Mouse (Mus musculus) midbrain, embryonic 10.5 days (tissue): ENCODE results near the gene Fgf9. TPM values are rescaled to one million over a fixed set of nuclear protein-coding genes. Genes with fewer than 3 reads are reported as not detected.

Experiments used
- DNase-seq: peaks from one replicate; pipeline ENCODE4 v3.0.0-alpha.2; 2017; ENCODE audit warnings: low spot score
- H3K27ac ChIP-seq: fragments of 300-500 bp; sonication (generic); replicated peaks from 2 replicates; pipeline ENCODE4 v1.5.1; 2016; ENCODE audit warnings: mild to moderate bottlenecking
- H3K27me3 ChIP-seq: fragments of 300-500 bp; sonication (generic); 2 replicates; pipeline ENCODE4 v1.6.1; 2016; ENCODE audit warnings: low read depth, mild to moderate bottlenecking; ENCODE audit not compliant: poor library complexity, severe bottlenecking
- H3K36me3 ChIP-seq: fragments of 300-500 bp; sonication (generic); 2 replicates; pipeline ENCODE4 v1.6.1; 2016; ENCODE audit warnings: mild to moderate bottlenecking, moderate library complexity
- H3K4me1 ChIP-seq: fragments of 300-500 bp; sonication (generic); 2 replicates; pipeline ENCODE4 v1.6.1; 2016
- H3K4me3 ChIP-seq: fragments of 300-500 bp; sonication (generic); 2 replicates; pipeline ENCODE4 v1.5.1; 2016; ENCODE audit warnings: mild to moderate bottlenecking, moderate library complexity
- H3K9me3 ChIP-seq: fragments of 300-500 bp; sonication (generic); replicated peaks from 2 replicates; pipeline ENCODE4 v1.6.1; 2016; ENCODE audit warnings: mild to moderate bottlenecking
- WGBS: fragments of 180-500 bp; shearing (Covaris S2); methylation state at CpG from one replicate; pipeline ENCODE4 v1.1.7; 2016; 5-methylcytosine and 5-hydroxymethylcytosine counted together
- polyA plus RNA-seq: library from polyadenylated mRNA; unstranded; fragments of >200 nt; fragmentation: Nextera tagmentation; extraction: Ambion mirVana; gene quantifications from 2 replicates; pipeline ENCODE4 v1.2.1, GENCODE M21; 2016

Gene Fgf9
- 0.70 and 1.8 TPM in 2 replicates for polyA plus RNA-seq

DNA sequence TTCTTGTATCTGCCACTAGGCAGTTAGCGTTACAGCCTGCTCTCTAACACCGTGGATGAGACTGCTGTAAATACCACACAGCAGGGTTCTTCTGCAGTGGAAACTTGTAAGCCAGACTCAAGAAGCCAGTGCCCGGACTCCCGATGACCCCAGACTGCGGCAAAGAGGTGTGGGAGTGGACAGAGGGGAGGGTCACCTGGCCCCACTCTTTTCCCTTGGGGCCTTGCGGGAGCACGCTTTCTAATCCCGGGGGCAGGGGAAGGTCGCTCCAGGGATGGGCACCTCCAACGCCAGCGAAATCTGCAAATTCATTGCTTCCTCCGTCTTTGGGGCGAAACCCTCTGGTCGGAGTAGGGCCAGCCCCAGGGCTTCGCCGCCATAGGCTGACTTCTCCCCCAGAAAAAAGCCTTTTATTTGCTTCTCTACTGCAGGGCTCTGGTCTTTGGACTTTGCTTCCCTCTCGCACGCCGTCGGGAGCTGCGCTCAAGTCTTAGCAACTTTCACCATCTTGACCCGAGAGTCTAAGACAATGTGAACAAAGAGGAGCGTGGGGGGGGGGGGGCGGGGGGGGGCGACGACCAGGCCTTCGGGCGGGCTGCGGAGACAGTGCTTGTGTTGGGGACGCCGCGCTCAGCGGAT is at the start of gene Fgf9:
TSS of gene Fgf9 (plus strand) at position 67 of the 639 bp plus-strand sequence.
- peak within 1 kb of the TSS; percentile 84 for H3K27ac ChIP-seq

DNA sequence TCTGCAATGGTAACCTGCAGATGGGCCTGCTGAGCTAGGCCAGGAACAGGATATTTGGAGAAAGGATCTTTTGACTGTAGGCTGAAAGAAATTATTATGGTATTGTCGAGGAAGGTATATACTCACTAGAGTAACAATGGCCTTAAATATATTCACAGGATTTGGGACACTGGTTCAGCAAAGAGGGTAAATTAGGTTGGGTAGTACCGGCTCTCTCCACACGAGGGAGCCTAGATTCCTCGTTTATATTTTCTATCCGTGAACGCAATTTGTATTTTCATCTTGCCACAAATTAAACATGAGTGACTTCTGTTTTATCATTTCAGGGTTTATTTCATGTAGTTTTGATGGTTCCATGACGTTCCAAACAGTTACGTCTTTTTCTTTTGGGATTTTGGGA is 35.8 kb upstream of the Fgf9 start:
- 14% methylated on average over 8 of the region's 8 CpGs for WGBS
- Histone ChIP-seq H3K27me3 (0 out of 2 replicates have a peak, but pooled peaks cover 4% of the 10 kb centered on the region), H3K9me3 (no peaks in the 10 kb centered on the region), H3K36me3 (no peaks in the 10 kb centered on the region), H3K4me1 (no peaks in the 10 kb centered on the region), H3K4me3 (no peak overlapping the region), H3K27ac (no peak overlapping the region)
- peak; percentile 28 for DNase-seq

More for the DNA sequence above, at the start of gene Fgf9:
- Histone ChIP-seq H3K9me3 (no peaks in the 10 kb centered on the region), H3K4me1 (peaks cover 56% of the 10 kb centered on the region), H3K4me3 (peak within 1 kb of the TSS; percentile 70), H3K27me3 (peaks cover 74% of the 10 kb centered on the region), H3K36me3 (no peaks in the 10 kb centered on the region)
- peak; percentile 62 for DNase-seq
- under 1% methylated on average over 33 of the region's 33 CpGs for WGBS

DNA sequence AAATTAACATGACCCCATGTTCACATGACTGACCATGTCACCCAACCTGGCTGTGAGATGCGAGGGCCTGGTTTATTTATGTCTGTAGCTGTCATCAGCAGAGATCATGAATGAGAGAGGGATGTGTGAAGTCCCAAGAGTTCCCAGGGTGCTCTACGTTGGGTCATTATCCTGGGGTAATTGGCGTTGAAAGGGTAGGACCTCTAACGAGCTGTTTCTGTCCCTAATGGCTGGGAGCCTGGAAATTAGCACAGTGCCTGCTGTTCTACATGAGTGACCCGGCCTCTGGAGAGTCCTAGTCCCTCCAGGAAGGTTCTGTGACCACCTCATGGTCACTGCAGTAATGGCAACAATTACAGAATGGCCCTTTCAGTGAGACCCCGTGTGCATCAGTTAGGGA is 34.2 kb upstream of the Fgf9 start:
- Histone ChIP-seq H3K36me3 (no peaks in the 10 kb centered on the region), H3K4me3 (no peak overlapping the region), H3K4me1 (no peaks in the 10 kb centered on the region), H3K9me3 (no peaks in the 10 kb centered on the region), H3K27ac (no peak overlapping the region), H3K27me3 (0 out of 2 replicates have a peak, but pooled peaks cover 4% of the 10 kb centered on the region)
- no peak for DNase-seq
- WGBS: 45% methylated on average over 6 of the region's 6 CpGs

DNA sequence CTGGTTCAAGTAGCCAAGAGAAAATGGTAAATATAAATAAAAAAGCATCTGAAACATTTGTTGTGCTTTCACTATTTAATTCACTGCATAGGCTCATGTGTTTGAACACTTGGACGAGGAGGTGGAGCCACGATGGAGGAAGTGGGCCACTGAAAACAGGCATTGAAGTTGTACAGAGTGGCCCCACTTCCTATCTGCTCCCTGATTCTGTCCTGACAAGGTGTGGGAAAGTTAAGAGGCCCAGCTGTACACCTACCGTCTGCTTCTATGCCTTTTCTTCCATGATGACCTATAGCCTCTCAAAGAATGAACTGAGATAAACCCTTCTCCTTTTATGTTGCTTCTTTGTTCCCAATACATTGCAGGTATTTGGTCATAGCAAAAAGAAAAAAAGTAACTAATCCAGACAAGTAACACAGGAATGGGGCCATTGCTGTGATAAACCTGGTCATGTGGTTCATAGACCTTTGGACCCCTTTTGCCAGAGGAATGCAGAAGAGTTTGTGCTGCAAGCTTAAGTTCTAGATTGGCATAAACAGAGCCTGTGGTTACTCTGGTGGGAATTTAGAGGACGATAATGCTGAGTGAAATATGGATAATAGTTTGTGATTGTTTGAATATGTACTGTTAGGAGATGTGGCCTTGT is 23.6 kb upstream of the Fgf9 start:
- Histone ChIP-seq H3K36me3 (no peaks in the 10 kb centered on the region), H3K4me1 (no peaks in the 10 kb centered on the region), H3K9me3 (no peaks in the 10 kb centered on the region), H3K4me3 (no peak overlapping the region), H3K27ac (no peak overlapping the region), H3K27me3 (no peaks in the 10 kb centered on the region)
- no peak for DNase-seq
- 83% methylated on average over 4 of the region's 4 CpGs for whole genome bisulfite sequencing

DNA sequence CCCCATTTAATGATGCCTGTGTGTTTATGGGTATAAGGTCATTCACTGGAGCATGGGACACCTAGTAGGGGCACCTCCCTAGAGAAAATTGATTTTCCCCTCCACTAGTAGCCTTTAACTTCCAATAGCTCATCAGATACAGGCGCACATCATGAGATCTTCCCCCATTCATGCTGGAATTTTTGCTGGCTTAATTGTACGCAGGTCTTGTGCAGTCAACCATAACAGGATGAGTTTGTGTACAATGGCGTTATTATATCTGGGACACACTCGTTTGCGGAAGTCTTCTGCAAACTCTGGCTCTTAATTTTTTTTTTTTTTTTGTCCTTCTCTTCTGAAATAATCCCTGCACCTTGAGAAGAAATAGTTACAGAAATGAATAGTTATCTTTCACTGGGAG is 19.7 kb upstream of the Fgf9 start:
- DNase-seq: no peak
- no peak overlapping the region for H3K4me3 ChIP-seq
- H3K9me3 ChIP-seq: no peaks in the 10 kb centered on the region; the same call in 1 of the 2 replicates
- no peaks in the 10 kb centered on the region for H3K36me3 ChIP-seq
- no peaks in the 10 kb centered on the region for H3K27me3 ChIP-seq
- WGBS: 86% methylated on average over 5 of the region's 5 CpGs
- H3K4me1 ChIP-seq: no peaks in the 10 kb centered on the region
- H3K27ac ChIP-seq: no peak overlapping the region

DNA sequence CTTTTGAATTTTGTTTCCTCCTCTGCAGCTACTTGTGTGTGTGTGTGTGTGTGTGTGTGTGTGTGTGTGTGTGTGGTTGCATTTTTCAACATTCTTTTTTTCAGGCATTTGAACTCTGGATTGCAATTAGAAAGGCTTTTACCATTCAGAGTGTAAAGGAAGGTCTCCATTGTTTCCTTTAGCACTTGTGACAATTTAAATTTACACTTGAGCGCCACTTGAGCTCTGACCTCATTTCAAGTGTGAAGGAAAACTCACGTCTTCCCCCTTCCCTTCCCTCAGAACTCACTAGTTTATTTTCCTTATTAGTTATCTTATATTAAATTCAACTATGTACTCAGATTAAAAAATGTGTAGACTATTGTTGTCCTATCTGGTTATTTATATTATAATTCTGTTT is 2.8 kb upstream of the Fgf9 start:
- WGBS: 58% methylated on average over 2 of the region's 2 CpGs
- Histone ChIP-seq H3K9me3 (no peaks in the 10 kb centered on the region), H3K36me3 (no peaks in the 10 kb centered on the region)

DNA sequence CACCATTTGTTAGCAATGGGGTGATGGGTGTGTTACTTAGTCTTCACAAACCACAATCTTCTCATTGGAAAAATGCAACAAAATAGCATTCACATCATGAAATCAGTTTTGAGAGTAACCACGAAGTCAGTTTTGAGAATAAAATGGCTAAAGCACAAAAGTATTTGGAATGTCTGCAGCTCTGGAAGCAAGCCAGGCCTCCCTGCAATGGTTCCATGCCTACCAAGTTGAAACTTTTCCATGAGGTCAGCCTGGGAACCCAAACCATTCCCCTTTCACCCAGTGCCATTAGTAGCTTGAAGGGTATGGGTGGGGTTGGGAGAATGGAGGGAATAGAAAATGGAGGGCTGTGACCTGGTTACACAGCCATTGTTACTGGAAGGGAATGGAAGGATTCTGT is 1.7 kb upstream of the Fgf9 start:
- Histone ChIP-seq H3K4me1 (peaks cover 37% of the 10 kb centered on the region), H3K27me3 (peaks cover 55% of the 10 kb centered on the region), H3K27ac (no peak overlapping the region), H3K36me3 (no peaks in the 10 kb centered on the region), H3K4me3 (no peak overlapping the region), H3K9me3 (no peaks in the 10 kb centered on the region)
- no peak for DNase-seq
- 81% methylated on average over 1 of the region's 1 CpGs for WGBS

More for the DNA sequence above, 2.8 kb upstream of the Fgf9 start:
- Histone ChIP-seq H3K27ac (no peak overlapping the region), H3K4me1 (peaks cover 28% of the 10 kb centered on the region), H3K27me3 (peaks cover 44% of the 10 kb centered on the region), H3K4me3 (no peak overlapping the region)
- no peak for DNase-seq

DNA sequence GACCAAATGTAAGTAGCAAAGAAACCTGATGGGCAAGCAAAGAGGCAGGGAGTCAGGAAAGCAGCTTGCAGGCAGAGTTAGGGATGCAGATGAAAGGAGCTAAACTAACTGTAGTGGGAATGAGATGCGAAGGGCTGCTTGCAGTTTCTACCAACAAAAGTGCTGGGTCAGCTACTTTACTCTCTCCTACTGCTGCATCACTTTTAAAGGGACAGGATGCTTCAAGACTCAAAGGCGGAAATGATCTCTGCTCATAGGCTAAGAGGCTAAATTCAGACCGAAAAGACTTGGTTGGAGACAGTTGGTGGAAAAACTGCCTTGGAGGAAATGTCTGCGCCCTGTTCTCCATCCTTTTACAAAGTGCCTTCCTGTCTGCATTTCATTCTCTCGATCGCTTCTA is 420 bp upstream of the Fgf9 start:
- Histone ChIP-seq H3K27ac (no peak overlapping the region), H3K4me1 (peaks cover 49% of the 10 kb centered on the region), H3K9me3 (no peaks in the 10 kb centered on the region), H3K4me3 (peak overlapping the region; percentile 70), H3K27me3 (peaks cover 68% of the 10 kb centered on the region), H3K36me3 (no peaks in the 10 kb centered on the region)
- no peak for DNase-seq
- 3% methylated on average over 6 of the region's 6 CpGs for WGBS

DNA sequence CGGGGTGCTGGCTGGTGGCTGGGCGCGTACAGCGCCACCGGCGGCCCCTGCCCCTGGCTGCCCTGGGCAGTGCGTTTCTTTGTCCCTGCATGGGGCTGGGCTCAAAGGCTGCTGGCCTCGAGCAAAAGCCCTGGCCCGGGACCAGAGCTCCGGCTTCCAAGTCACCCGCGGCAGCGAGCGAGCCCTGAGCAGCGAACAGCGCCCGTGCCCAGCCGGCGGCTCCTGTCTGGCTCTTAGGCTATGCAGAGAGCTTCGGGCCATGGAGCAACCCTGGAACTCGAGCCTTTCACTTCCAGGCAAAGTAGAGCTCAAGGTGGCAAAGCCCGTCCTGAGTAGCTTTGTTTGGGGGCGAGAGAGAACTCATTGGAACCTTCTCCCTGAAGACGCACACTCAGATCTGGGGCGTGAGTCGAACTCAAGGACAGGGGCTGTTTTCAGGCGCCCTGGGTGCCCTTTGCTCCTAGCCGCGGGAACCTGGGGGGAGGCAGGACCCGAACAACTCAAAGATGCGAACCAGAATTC is 834 bp downstream of the Fgf9 start:
- peak; percentile 72 for DNase-seq
- H3K27ac ChIP-seq: peak overlapping the region; percentile 84

DNA sequence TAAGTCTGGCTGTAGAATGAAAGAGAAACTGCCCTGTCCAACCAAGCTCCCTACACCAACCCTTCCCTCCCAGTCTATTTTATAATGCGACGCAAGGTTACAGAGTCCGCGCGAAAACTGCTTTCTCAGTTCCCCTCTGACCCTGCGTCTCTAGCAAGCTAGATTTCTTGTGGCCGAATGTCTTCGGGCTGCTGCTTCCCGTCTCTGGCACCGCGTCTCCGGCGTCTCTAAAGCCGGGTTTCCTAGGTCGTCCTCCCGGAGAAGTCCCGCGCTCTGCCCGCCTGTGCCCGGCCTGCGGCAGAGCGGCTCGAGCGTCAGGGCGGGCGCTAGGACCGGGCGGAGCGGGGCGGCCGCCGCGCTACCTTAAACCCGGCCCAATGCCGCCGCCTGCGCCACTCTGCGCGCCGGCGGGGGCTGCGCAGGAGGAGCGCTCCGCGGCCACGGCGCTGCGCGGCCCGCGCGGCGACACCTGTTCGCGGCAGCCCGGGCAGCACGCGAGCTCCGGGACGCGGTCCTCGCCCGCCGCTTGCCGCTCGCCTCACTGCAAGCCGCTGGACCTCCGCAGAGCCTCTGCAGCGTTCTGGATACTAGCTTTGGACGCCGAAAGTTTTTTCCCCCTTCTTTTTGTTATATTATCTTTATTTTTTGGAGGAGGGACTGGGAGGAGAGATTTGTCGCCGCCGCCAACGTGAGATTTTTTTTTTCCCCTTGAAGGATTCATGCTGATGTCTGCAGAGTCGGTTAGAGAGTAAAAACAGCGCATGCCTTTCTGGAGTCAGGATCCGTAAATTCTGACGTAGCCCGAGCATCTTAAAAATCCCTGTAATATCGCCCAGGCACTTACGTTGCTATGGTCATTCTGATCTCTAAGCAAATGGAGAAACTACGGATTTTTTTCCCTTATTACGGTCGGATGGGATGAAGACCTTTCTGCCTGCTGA is 1.8 kb downstream of the Fgf9 start:
- DNase-seq: peak; percentile 82
- peaks cover 69% of the 10 kb centered on the region for H3K4me1 ChIP-seq
- peaks cover 89% of the 10 kb centered on the region for H3K27me3 ChIP-seq
- whole genome bisulfite sequencing: under 1% methylated on average over 85 of the region's 85 CpGs
- no peaks in the 10 kb centered on the region for H3K36me3 ChIP-seq
- peak overlapping the region; percentile 70 for H3K4me3 ChIP-seq
- H3K9me3 ChIP-seq: no peaks in the 10 kb centered on the region
- H3K27ac ChIP-seq: peak overlapping the region; percentile 84; the same call in 1 of the 2 replicates

More for the DNA sequence above, 834 bp downstream of the Fgf9 start:
- peaks cover 80% of the 10 kb centered on the region for H3K27me3 ChIP-seq
- H3K4me3 ChIP-seq: peak overlapping the region; percentile 70
- H3K36me3 ChIP-seq: no peaks in the 10 kb centered on the region
- under 1% methylated on average over 31 of the region's 31 CpGs for WGBS
- no peaks in the 10 kb centered on the region for H3K9me3 ChIP-seq
- peaks cover 62% of the 10 kb centered on the region for H3K4me1 ChIP-seq

DNA sequence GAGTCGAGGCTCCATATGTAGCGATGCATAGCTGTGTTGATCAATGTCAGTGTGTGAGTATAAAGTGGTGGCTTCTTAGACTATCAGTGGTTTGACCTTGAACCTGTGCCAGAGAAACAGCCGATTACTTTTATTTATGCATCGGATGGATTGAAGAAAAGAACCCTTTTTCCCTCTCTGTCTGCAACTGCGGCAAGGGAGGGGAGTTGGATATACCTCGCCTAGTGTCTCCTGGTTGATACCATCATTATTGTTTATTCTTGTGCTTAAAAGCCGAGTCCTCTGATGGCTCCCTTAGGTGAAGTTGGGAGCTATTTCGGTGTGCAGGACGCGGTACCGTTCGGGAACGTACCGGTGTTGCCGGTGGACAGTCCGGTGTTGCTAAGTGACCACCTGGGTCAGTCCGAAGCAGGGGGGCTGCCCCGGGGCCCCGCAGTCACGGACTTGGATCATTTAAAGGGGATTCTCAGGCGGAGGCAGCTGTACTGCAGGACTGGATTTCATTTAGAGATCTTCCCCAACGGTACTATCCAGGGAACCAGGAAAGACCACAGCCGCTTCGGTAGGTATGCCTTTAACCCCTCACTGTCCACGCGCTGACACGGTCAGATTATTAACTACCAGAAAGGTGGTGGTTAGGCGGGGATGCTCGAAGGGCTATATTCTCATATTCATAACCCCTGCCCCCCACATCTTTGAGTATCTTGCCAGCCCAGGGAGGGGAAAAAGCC is 2.6 kb downstream of the Fgf9 start:
- H3K4me1 ChIP-seq: peaks cover 69% of the 10 kb centered on the region
- H3K27me3 ChIP-seq: peaks cover 98% of the 10 kb centered on the region
- DNase-seq: peak; percentile 47
- no peaks in the 10 kb centered on the region for H3K36me3 ChIP-seq
- H3K9me3 ChIP-seq: no peaks in the 10 kb centered on the region
- peak overlapping the region; percentile 70 for H3K4me3 ChIP-seq
- under 1% methylated on average over 29 of the region's 29 CpGs for WGBS
- H3K27ac ChIP-seq: no peak overlapping the region

DNA sequence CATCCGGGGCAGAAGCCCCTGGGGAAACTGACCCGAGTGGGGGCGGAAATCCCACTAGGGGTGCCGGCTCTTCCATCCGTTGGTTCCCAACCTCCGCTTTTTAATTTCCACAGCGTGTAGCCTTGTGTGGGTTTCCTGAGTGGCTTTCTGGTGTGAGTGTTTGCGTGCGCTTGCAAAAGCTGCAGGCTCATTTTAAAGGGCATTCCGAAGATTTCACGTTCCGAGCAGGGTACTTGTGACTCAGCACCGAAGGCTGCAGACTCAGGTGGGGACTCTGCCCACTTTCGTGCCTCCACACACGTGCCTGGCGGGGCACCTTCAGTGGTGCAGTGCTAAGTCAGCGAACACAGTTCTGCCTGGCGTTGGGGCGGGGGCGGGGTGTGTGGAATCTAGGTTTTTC is 3.6 kb downstream of the Fgf9 start:
- under 1% methylated on average over 20 of the region's 20 CpGs for WGBS
- DNase-seq: peak; percentile 44
- H3K4me3 ChIP-seq: peak overlapping the region; percentile 69
- peaks cover 69% of the 10 kb centered on the region for H3K4me1 ChIP-seq
- no peak overlapping the region for H3K27ac ChIP-seq
- no peaks in the 10 kb centered on the region for H3K9me3 ChIP-seq
- no peaks in the 10 kb centered on the region for H3K36me3 ChIP-seq
- peaks cover 100% of the 10 kb centered on the region for H3K27me3 ChIP-seq
